Mouse (Mus musculus): ENCODE data around the gene Twf2.
"Not testable (repeated sequence)": the region's sequence is repeated elsewhere in the genome, so short reads cannot be mapped to it uniquely, and the experiment has no call there.

Twf2 gene

DNA sequence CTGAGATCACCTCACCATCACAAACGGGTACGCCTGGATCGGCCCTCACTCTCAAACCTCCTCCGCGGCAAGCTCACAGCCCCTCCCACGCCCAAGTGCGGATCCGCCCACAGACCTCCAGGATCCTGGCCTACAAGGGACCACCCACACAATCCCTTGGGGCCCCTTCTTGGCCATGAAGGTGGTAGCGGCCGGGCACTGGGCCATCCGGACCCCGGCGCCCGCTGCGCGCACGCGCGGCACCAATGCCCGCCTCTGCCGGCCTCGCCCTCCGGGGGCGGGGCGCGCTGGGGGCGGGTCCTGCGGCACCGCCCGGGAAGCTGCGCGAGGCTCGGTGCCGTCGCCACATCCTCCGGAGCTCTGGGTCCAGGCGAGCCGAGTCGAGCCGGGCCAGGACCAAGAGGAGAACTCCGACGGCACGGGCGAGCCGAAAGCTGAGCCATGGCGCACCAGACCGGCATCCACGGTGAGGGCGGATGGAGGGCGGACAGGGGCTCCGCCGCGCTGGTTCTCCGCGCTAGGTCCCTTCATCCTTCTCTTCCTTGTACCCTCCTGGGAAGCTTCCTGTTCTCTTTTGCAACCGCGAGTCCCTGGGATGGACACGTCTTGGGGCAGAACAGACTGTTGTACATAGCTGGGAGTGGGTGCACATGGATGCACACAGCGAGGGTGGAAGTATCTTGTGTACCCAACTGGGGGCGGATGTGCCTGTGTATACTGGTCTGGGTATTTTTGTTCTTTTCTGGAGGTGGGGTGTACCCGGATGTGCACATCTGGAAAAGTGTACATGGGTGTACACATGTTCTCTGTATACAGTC lies at the start of gene Twf2:
Gene Twf2 (plus strand): TSS at position 290 of the 818 bp plus-strand sequence.
- DNase-seq (ENCODE audit: low read depth, low spot score), result peak; percentile 95

DNA sequence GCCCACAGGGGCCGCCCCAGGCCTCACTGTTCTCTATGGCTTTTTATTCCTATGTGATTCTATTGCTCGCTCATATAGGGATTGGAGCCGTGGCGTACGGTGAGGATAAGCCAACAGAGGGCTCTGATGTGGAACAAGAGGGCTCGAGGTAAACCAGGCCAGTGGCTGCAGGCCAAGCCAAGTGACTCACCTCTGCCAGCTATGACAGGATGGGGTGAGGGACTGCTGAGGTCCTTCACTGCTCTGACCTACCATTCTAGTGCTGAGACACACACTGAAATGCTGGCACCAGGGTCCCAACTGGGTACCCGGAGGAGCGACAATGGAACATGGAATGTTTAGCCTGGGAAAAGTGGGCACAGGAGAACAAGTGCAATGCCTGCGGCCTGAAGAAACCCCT lies 48.8 kb upstream of the Twf2 start:
- DNase-seq (ENCODE audit: low read depth, low spot score), result no peak

DNA sequence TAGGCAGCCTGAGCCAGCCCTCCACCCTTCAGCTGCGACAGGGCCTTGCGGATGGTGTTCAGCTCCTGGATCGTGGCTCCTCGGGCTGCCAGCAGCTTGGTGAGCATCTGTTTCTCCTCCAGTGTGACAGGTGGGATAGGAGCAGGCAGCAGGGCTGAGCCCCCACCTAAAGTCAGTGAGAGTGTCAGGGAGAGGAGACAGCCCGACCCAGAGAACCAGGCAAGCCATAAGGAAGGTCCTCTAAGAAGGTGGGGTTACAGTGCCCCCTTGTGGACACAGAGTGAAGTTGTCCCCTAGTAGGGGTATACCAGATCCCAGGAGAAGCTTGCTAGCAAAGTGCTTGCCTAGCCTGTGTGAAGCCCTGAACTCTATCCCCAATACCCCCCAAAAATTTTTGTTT lies 46.5 kb upstream of the Twf2 start:
- DNase-seq (ENCODE audit: low read depth, low spot score), result peak; percentile 68

DNA sequence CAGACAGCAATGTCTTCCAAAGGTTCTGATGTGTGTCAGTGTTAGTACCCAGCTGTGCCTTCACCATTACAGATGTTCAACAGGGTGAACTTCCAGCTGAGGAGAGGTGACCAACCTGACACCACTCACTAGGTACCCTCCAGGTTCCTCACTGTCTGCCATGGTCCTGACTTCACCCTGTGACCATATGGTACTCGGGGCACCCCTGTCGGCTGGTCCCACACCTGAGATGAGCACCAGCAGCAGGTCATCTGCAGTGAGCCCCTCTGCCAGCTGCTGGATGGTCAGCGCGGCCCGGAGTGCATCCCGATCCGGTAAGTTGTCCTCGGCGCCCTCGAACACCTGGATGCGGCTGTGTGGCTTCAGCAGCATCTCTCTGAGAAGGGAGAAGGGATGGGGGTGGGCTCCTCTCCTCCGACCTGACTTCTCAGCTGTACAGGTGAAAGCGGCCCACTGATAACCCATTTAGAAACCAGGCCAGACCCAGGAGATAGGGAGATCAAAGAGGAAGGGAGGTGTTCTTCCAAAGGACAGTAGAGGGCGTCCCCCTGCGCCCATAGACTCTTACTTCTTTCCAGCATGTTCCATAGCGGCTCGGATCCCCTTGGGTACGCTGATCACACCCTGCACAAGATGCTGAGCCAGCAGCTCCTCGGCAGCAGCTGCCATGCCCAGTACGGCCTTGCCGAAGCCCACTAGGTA lies 45.8 kb upstream of the Twf2 start:
- DNase-seq (ENCODE audit: low read depth, low spot score), result no peak

DNA sequence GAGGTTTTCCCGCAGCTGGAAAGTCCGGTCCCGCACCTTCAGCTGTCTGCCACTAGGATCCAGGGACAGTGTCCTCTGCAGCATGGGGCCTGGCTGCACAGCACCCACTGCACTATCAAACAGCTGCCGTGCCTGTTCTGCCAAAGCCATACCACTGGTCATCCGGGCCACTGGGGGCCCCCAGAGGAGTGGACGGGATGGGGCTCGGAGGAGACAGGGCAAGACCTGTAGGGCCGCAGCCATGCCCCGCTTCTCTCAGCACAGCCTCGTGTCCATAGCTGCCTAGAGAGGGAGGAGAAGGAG lies 45.3 kb upstream of the Twf2 start:
- DNase-seq (ENCODE audit: low read depth, low spot score), result no peak

DNA sequence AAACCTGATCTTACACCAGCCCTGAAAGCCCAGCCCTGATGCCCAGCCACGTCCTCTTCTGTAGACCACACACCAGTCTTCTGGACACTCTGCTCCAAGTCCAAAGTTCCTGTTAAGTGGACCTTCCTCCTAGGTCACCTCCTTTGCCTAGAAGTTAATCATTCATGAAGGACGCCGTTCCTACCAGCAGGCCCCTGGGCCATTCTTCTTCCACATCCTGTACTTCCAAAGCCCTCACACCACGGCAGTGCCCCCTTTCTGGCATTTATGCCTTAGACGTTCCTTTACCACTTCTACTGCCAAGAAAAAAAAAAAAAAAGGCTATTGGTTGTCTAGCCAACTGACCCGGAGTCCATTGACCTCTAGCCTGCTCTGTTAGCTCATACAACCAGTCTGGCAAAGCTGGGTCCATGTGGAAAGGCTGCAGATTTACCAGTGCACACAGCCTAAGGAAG lies 44.8 kb upstream of the Twf2 start, which contains the start of gene Glyctk:
Gene Glyctk (minus strand): TSS at position 102 of the 455 bp plus-strand sequence.
- no peak for DNase-seq (ENCODE audit: low read depth, low spot score)

DNA sequence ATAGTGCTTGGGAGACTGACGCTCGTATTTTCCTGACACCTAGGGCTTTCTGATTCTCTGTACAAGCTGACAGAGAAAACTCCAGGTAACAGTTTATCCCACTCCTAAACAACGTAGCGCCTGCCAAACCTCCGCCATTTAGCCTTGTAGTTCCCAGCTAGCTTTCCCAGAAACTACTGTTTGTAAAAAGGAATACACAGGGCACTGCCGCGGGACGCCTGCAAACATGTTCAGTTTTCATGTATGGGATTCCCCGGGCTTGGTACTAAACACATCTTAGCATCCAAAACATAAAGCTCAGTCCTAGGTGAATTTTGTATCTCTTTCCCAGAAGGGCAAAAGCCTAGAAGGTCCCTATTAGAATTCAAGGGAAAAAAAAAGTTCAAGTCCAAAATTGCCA lies 43.7 kb upstream of the Twf2 start:
- no peak for DNase-seq (ENCODE audit: low read depth, low spot score)

DNA sequence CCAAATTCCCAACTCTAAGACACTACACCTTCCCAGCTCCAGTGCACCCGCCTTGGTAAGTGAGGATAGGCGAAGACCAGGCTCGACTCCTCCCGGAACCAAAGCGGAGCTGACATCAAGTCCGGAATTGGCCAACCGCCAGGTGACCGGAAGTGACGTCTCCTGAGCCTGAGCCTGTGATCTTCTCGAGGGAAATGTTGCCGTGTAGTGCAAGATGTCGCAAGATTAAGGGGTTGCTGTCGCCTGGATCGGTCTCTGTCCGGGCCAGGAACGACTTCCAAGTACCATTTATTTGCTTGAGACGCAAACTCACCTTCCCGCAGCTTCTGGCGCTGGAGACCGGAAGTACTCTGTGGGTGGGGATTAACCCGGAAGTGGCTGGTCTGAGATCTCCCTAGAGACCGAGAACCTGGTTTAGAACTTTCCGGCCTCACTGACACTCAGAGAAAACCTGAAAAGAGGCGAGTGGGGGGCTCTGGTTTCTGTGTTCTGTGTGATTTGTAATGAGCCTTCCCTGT lies 43.1 kb upstream of the Twf2 start:
- peak; percentile 96 for DNase-seq (ENCODE audit: low read depth, low spot score)

DNA sequence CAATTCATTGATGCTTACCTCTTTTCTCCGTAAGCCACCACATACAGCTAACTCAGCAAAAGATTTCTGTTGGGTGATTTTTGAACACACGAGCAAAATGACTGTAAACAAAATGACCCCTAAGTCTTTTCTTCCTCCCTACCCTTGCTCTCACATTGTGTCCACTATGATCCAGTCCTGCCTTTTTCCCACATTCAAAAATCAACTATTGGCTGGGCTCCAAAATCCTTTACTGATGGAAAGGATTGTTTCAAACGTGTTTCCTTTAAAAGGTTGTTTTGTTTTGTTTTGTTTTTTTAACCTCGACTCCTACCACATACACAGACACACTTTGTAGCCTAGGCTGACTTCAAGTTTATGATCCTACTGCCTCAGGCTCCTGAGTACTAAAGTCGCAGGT lies 42.5 kb upstream of the Twf2 start:
- no peak for DNase-seq (ENCODE audit: low read depth, low spot score)

DNA sequence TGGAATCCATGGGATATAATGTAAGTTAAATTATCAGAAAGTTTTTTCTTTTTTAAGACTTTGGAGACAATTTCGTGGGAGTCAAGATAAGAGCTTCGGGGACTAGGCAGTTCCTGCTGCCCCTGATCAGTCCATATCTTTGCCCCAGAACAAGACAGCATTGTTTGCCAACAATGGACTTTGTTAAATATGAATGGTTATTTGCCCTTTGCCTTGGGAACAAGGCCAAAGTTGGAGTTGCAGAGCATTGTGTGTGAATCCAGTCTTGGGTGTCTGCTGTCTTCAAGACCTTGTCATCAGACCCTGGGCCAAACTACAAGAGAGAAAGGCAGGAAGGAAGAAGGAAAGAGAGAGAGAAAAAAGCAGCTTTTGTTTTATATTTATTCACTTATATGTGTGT lies 36.2 kb upstream of the Twf2 start:
- DNase-seq (ENCODE audit: low read depth, low spot score), result no peak

DNA sequence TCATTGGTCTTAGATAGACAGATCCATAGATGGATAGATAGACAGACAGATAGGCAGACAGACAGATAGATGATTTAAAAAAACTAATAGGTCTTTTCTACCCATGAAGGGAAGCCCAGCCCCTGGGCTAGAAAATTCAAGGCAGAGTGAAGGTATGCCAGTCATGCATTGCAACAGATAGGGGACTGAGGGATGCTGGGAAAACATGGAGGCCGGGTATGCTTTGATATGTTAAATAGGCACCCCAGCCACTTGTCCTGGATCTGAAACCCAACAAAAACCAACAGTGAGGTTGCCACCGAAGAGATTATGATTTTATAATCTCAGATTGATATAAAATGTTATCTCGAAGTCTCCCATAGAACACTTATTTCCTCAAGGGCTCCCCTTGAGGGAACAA lies 35.7 kb upstream of the Twf2 start:
- DNase-seq (ENCODE audit: low read depth, low spot score), result no peak

DNA sequence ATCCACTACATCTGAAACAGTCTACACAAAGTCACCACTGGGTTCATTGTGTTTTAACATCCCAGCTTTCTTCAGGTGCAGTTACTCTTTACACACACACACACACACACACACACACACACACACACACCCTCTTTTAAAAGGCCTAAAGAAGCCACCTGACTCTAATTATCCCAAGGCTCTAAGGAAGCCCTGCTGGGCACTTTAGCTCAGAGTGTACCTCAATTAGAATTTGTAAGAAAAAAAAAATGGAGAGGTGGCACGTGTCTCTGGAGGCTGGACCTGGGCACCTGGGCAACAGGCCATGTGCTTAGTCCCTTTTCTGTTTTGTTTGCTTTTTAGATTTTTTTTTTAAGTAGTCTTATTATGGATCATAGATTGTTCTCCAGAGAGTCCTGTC lies 35.2 kb upstream of the Twf2 start:
- no peak for DNase-seq (ENCODE audit: low read depth, low spot score)

DNA sequence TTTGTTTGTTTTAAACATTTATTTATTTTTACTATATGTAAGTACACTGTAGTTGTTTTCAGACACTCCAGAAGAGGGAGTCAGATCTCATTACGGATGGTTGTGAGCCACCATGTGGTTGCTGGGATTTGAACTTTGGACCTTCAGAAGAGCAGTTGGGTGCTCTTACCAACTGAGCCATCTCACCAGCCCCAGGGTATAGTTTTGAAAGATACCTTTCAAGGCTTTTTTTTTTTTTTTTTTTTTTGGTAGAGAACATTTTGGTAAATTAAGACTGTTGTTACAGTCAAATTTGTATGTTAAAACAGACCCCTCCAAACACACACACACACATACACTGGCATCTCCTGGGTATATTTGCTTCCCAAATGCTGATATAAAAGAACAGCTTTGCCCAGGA lies 33.9 kb upstream of the Twf2 start:
- not testable (repeated sequence) for DNase-seq (ENCODE audit: low read depth, low spot score)

DNA sequence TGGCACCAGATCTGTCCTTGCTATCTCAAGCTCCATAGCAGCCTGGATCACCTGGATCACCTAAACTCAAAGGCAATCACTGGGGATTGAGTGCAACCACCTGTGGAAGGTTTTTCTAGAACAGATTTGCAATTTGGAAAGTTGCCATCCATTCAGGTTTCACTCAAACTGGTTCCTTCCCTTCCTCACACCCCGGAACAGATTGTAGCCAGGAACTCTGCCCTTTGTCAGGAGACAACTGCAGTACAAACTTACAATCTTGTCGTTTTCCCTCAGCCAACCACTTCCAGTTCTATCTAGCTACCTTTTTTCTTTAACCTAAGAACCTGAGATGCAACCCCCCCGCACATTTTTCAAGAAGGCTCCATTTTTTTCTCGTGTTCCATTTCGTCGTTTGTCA lies 33.0 kb upstream of the Twf2 start:
- DNase-seq (ENCODE audit: low read depth, low spot score), result no peak

DNA sequence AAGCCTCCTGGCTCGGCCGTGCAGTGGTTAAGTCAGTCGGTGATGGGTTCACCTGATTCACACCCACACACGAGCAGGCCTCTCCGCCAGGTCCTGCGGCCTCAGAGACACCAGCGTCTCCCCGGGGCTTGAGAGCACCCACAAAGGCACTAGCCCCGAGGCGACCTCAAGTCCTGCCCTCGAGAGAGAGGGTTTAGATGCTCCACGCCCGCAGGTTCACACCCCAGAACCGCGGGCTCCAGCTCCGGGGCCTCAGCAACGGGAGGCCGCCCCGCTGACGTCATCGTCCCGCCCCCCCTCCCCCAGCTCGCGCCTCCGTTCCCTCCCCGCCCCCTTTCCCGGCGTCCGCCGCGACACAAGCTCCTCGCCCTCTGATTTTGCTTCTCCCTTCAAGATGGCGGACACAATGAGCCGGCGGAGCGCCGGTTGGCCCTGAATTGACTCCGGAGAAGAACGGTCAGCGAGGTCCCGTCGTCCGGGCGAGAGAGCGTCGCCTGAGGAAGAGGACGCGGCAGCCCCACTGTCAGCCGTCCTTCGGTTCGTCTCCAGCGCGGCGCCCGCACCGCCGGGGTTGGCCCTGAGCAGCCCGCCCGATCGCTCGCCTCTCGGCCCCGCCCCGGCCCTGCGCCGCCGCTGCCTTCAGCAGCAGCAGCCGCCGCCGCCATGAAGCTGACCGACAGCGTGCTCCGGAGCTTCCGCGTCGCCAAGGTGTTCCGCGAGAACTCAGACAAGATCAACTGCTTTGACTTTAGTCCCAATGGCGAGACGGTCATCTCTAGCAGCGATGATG lies 32.2 kb upstream of the Twf2 start, which contains the start of gene Wdr82:
Gene Wdr82 (plus strand): TSS at position 373 of the 790 bp plus-strand sequence.
- peak; percentile 96 for DNase-seq (ENCODE audit: low read depth, low spot score)

DNA sequence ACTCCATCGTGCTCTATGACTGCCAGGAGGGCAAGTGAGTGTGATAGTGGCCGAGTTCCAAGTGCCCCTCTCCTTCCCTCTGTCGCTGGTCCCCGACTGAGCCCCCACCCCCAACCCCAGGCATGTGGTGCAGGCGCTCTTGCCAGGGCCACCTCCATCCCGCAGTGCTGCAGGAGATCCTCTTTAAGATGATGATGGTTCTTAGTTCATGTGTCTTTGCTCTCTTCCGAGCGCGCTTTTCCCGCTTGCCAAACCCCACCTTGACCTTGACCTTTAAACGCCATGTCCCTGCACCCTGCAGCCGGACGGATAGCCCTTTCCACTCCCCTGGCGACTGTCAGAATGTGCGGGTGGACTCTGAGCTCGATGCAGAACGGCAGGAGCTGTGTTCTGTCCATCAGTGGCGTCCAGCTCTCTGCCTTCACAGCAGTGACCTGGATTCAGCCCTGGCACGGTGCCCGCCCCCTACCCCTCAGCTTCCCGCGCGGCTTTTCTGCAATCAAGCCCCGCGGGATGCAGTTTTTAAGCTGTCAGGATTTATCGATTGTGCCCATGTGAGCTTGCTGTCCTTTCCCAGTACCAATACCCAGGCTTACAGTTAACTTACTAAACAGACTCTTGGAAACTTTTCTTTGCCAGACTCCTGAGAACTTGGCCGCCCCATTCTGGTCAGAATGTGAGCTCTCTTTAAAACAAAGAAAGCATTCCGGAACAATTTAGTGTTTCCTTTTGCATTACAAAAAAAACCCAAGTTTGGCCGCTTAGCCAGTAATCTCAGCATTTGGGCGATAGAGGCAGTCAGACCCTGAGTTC lies 31.4 kb upstream of the Twf2 start:
- DNase-seq (ENCODE audit: low read depth, low spot score), result peak; percentile 59

DNA sequence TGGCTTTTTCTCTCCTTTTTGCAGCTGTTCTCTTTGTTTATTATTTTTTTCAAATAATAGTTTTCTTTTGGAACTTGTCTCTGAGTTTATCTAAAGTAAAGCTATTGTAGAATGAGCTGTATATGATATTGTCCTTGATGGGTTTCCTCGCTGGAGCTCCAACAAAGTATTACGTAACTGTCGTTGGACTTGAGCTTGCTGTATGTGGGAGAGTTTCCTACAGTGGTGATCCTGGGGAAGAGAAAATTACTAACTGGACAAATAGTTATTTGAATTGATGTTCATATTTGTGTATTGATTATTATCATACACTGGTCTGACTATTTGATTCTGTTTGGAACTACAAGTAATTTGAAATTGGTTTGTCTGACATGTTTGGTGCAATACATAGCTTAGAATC lies 30.4 kb upstream of the Twf2 start:
- DNase-seq (ENCODE audit: low read depth, low spot score), result no peak

DNA sequence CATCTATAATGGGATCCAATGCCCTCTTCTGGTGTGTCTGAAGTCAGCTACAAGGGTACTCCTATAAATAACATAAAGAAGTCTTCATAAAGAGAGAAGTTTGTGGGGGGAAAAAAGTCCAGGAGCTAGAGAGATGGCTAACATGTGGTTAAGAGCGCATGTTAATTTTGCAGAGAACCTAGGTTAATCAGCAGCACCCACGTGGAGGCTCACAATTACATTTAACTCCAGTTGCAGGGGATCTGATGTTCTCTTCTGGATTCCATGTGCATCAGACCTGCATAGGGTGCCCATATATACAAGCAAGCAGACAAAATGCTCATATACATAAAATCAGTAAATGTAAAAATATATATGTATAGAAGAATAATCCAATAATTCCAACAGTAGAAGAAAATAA lies 29.5 kb upstream of the Twf2 start:
- no peak for DNase-seq (ENCODE audit: low read depth, low spot score)

DNA sequence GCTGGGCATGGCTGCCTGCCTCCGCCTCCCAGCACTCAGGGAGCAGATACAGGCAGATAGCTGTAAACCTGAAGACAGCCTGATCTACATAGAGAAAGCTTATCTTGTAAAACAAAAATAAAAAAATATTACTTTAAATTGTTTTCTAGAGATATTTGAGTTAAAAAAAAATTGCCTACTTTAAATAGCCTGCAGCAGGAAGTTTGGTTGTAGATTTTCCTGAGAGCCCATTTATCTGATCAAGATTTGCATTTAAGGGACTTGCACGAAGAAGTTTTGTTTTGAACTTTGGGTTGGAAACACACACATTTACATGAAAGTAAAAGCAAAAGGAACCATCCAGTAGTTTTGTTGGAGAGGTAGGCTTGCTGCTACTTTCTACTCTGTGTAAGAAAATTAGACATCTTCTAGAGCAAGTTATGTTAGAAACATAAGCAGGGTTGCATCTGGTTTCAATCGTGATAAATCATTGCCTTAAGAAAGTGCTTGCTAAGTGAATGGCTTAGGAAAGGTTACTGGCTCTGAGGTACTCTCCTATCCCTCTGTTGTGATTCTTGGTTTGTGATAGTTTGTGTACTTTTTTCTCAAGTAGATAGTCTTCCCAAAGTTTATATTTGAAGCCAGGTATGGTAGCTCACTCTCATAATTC lies 27.2 kb upstream of the Twf2 start:
- DNase-seq (ENCODE audit: low read depth, low spot score), result no peak

DNA sequence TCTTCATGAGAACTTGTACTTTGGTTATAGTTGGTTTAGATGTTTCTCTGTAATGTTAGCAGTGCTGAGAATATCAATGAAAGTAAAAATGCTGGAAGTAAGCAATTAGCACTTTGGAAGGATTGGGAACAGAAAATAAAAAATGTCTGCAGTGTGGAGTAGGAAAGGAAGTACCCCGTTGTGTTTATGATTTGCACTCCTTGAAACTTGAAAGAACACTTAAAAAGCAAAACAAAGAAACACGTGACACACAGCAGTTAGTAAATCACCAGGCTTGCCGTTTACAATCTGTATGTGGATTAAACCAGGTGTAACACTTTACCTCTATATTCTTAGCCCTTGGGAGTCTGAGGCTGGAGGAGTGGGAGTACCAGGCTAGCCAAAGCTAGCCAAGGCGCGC lies 26.1 kb upstream of the Twf2 start:
- DNase-seq (ENCODE audit: low read depth, low spot score), result no peak

DNA sequence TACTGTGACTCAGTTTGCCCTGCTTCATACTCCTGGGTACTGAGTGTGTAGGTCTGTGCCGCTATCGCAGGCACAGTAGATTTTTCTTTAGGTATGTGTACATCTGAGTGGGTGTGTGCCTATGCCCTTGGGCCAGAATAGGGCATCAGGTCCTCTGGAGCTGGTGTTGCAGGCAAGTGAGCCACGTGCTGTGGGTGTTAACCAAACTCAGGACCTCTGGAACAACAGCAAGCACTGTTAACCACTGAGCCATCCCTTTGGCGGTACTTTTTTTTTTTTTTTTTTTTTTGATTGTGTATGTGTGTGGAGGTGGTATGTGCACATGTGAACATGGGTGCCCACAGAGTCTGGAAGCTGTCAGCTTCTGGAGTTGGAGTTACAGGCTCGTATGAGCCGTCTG lies 25.1 kb upstream of the Twf2 start:
- DNase-seq (ENCODE audit: low read depth, low spot score), result no peak

All from A20 (cell line).